Mouse (Mus musculus) lung, embryonic 15.5 days (tissue): ENCODE data around the gene Arntl. TPM values are rescaled to one million over a fixed set of nuclear protein-coding genes. Genes with fewer than 3 reads are reported as not detected.

ENCODE experiments used
- ATAC-seq: fragments of 200-750 bp; cut with Nextera tagmentation; 2 replicates; pipeline ENCODE4 v1.8.0; 2017; ENCODE audit warnings: moderate number of reproducible peaks, borderline replicate concordance; ENCODE audit not compliant: low FRiP score, low TSS enrichment; ENCODE audit errors: extremely low read depth
- H3K27ac ChIP-seq: fragments of 300-500 bp; sonication (generic); 2 replicates; pipeline ENCODE4 v1.5.1; 2015; ENCODE audit warnings: moderate library complexity, mild to moderate bottlenecking, inconsistent platforms
- H3K27me3 ChIP-seq: fragments of 300-500 bp; sonication (generic); 2 replicates; pipeline ENCODE4 v1.6.1; 2015; ENCODE audit warnings: inconsistent platforms
- H3K36me3 ChIP-seq: fragments of 300-500 bp; sonication (generic); 2 replicates; pipeline ENCODE4 v1.6.1; 2015; ENCODE audit warnings: inconsistent platforms
- H3K4me1 ChIP-seq: fragments of 300-500 bp; sonication (generic); 2 replicates; pipeline ENCODE4 v1.6.1; 2015; ENCODE audit warnings: inconsistent platforms
- H3K4me2 ChIP-seq: fragments of 300-500 bp; sonication (generic); 2 replicates; pipeline ENCODE4 v1.6.1; 2015; ENCODE audit warnings: inconsistent platforms, mild to moderate bottlenecking, moderate library complexity
- H3K4me3 ChIP-seq: fragments of 300-500 bp; sonication (generic); 2 replicates; pipeline ENCODE4 v1.5.1; 2015; ENCODE audit warnings: mild to moderate bottlenecking, inconsistent platforms
- H3K9ac ChIP-seq: fragments of 300-500 bp; sonication (generic); 2 replicates; pipeline ENCODE4 v1.6.1; 2015; ENCODE audit warnings: inconsistent platforms
- H3K9me3 ChIP-seq: fragments of 300-500 bp; sonication (generic); 2 replicates; pipeline ENCODE4 v1.6.1; 2016; ENCODE audit warnings: inconsistent platforms
- WGBS: fragments of 180-500 bp; shearing (Covaris S2); methylation state at CpG from one replicate; pipeline ENCODE4 v1.1.7; 2015; 5-methylcytosine and 5-hydroxymethylcytosine counted together
- polyA plus RNA-seq: library from polyadenylated mRNA; unstranded; fragments of >200 nt; fragmentation: Nextera tagmentation; extraction: Ambion mirVana; gene quantifications from 2 replicates; pipeline ENCODE4 v1.2.1, GENCODE M21; 2015

Gene Arntl
- polyA plus RNA-seq, 1 experiment from 2014 or later: 11.8 TPM

GRCm38 (mm10) chr7:113240438-113240837, 33.2 kb downstream of the Arntl start:
- peak overlapping the region; percentile 24; the same call in 1 of the 2 replicates for H3K4me2 ChIP-seq
- 0 out of 2 replicates have a peak, but pooled peaks have one; percentile 12 for ATAC-seq
- 43% methylated on average over 1 of the region's 1 CpGs for WGBS
- no peaks in the 10 kb centered on the region for H3K27me3 ChIP-seq
- peaks cover 45% of the 10 kb centered on the region for H3K4me1 ChIP-seq
- no peaks in the 10 kb centered on the region for H3K36me3 ChIP-seq
- peak overlapping the region; percentile 88 for H3K27ac ChIP-seq
- no peak overlapping the region for H3K9ac ChIP-seq
- H3K9me3 ChIP-seq: no peaks in the 10 kb centered on the region
- H3K4me3 ChIP-seq: no peak overlapping the region

DNA sequence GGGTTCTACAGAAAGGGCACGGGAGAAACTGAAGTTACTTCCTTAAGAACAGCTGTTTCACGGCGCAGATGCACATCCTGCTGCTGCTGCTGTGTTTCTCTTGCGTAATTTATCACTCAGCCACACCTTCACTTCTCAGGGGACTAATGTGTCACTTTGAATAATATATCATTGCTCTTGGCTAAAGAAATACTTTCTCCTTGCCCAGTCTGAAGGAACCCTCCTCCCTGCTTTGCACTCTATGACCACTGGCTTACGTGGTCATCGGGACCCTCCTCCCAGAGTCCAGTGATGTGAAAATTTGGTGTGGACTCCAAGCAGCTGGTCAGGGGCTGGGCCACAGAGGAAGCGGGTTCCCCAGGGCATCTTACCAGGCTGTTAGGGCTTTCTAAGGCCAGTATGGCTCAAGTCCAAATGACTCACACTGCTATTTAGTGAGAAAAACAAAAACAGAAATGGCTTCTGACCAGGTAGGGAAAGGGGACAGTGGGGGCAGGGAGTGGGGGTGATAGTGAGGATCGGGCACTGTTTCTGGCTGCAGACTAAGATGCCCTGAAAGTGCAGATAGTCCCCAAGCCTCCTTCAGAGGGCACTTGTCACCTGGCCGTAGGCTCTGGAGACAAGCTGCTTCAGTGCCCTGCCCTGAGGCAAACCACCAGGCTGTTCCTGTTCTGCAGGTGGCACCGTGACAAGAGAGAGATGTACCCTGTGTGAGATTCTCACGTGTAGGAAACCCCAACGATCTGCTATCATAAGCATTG, 34.8 kb downstream of the Arntl start:
- Histone ChIP-seq H3K4me3 (no peak overlapping the region), H3K27ac (peak overlapping the region; percentile 57), H3K4me2 (no peak overlapping the region), H3K9ac (no peak overlapping the region), H3K27me3 (no peaks in the 10 kb centered on the region), H3K9me3 (no peaks in the 10 kb centered on the region), H3K36me3 (no peaks in the 10 kb centered on the region), H3K4me1 (peaks cover 45% of the 10 kb centered on the region)
- WGBS: 51% methylated on average over 12 of the region's 12 CpGs
- no peak for ATAC-seq

DNA sequence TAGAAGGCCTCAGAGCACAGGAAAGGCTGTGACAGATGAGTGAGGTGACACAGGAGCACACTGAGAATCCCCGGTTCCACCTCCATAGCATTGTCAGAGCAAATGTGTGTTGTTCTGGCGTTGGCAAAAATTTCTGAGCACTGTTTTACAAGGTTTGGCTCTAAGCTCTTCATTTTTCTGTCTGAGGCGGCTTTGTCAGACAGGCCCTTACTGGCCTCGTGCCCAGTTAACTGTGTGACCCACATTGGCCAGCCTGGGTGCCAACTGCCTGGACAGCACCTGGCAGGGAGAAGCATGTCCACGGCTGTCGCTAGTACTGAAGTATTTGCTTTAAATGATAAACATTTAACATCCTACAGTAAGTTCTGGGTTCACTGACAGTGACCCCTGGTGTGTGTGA, 35.4 kb downstream of the Arntl start:
- Histone ChIP-seq H3K4me1 (peaks cover 45% of the 10 kb centered on the region), H3K4me3 (no peak overlapping the region), H3K4me2 (no peak overlapping the region), H3K9ac (no peak overlapping the region), H3K27me3 (no peaks in the 10 kb centered on the region), H3K27ac (peak overlapping the region; percentile 57), H3K9me3 (no peaks in the 10 kb centered on the region), H3K36me3 (no peaks in the 10 kb centered on the region)
- ATAC-seq: no peak
- 28% methylated on average over 6 of the region's 6 CpGs for WGBS

DNA sequence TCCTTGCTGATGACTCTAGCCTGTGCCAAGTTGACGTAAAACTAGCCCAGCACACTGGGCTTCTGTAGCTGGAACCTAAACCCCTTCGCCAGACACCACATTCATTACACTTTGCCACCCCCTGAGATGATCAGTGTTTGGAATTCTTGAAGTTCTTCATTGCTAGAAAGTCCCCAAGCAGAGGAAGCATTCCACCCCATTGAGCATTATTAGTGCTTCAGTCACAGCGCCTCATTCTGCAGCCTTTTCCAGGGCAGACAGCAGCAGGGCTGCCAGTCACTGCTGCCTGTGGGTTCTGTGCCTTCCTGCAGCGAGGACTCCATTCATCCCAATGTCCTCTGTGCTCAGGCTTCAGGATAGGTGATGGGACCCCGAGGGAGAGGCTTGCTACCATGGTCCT, 37.9 kb downstream of the Arntl start:
- H3K36me3 ChIP-seq: no peaks in the 10 kb centered on the region
- WGBS: 73% methylated on average over 5 of the region's 5 CpGs
- ATAC-seq: no peak
- H3K9me3 ChIP-seq: no peaks in the 10 kb centered on the region
- H3K4me2 ChIP-seq: no peak overlapping the region
- no peak overlapping the region for H3K9ac ChIP-seq
- H3K27ac ChIP-seq: no peak overlapping the region
- peaks cover 55% of the 10 kb centered on the region for H3K4me1 ChIP-seq
- H3K4me3 ChIP-seq: no peak overlapping the region
- no peaks in the 10 kb centered on the region for H3K27me3 ChIP-seq

- ATAC-seq: no peak
- Histone ChIP-seq H3K36me3 (no peaks in the 10 kb centered on the region), H3K27ac (no peak overlapping the region), H3K4me2 (no peak overlapping the region), H3K9ac (no peak overlapping the region), H3K9me3 (no peaks in the 10 kb centered on the region), H3K27me3 (no peaks in the 10 kb centered on the region), H3K4me3 (no peak overlapping the region), H3K4me1 (peaks cover 54% of the 10 kb centered on the region)
- WGBS: 76% methylated on average over 4 of the region's 4 CpGs
Observed at GRCm38 (mm10) chr7:113246512-113246911, 39.2 kb downstream of the Arntl start.

DNA sequence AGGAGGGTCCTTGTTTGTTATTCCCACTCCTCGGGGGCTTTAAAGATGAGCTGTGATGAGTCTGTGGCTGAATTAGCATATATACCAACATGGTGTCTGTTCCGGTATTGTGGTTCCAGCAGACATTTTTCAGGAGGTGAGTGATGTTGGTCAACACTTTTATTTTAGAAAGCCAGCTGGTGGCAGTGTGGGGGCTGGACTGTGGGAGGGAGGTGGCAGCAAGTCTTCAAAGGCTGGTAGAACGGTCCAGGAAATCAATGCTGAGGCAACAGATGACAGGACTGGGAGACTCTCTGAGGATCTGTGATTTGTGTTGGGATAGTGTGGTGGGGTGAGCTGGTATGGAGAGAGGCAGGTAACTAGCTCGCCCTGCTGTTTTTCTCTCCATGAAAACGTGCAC, 39.9 kb downstream of the Arntl start:
- Histone ChIP-seq H3K4me3 (no peak overlapping the region), H3K27ac (no peak overlapping the region), H3K9me3 (no peaks in the 10 kb centered on the region), H3K4me1 (peaks cover 54% of the 10 kb centered on the region), H3K4me2 (no peak overlapping the region), H3K36me3 (no peaks in the 10 kb centered on the region), H3K27me3 (no peaks in the 10 kb centered on the region), H3K9ac (no peak overlapping the region)
- ATAC-seq: no peak
- WGBS: 72% methylated on average over 5 of the region's 5 CpGs

- no peaks in the 10 kb centered on the region for H3K36me3 ChIP-seq
- 43% methylated on average over 16 of the region's 16 CpGs for WGBS
- peak overlapping the region; percentile 20; the same call in 1 of the 2 replicates for H3K4me2 ChIP-seq
- H3K4me3 ChIP-seq: no peak overlapping the region
- no peak overlapping the region for H3K9ac ChIP-seq
- H3K9me3 ChIP-seq: no peaks in the 10 kb centered on the region
- peaks cover 48% of the 10 kb centered on the region for H3K4me1 ChIP-seq
- peak; percentile 66; the same call in 1 of the 2 replicates for ATAC-seq
- no peaks in the 10 kb centered on the region for H3K27me3 ChIP-seq
- peak overlapping the region; percentile 87 for H3K27ac ChIP-seq
Observed at GRCm38 (mm10) chr7:113249134-113249825, 42.0 kb downstream of the Arntl start.

DNA sequence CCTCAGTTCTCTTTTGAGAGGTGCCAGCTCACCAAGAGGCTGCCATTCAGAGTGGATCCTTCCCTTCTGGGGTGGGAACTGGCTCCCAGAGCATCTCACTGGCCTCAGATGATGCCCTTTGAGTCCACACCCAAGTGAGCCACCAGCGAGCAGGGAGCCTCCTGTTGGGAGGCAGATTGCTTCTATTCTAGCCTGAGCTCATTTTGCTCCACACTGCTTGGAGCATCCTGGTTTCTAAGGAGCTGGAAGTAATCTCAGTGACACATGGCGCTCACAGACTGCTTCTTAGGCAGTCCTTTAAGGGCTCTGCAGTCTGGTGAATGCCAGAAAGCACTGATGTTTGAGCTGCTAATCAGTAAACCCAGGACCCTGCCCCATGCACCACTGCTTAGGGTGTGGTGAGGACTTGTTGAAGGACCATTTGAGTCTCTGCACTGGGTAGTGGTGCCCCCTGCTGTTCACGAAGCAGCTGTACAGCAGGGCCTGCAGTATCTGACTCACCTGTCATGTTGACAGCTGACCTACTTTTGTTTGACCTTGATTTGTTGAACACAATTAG, 43.2 kb downstream of the Arntl start:
- H3K4me1 ChIP-seq: peaks cover 47% of the 10 kb centered on the region
- 0 out of 2 replicates have a peak, but pooled peaks have one; percentile 40 for ATAC-seq
- no peak overlapping the region for H3K4me3 ChIP-seq
- 45% methylated on average over 3 of the region's 3 CpGs for WGBS
- no peak overlapping the region for H3K9ac ChIP-seq
- no peaks in the 10 kb centered on the region for H3K27me3 ChIP-seq
- H3K36me3 ChIP-seq: no peaks in the 10 kb centered on the region
- H3K27ac ChIP-seq: peak overlapping the region; percentile 87
- no peak overlapping the region for H3K4me2 ChIP-seq
- H3K9me3 ChIP-seq: no peaks in the 10 kb centered on the region

GRCm38 (mm10) chr7:113251001-113251400, 43.7 kb downstream of the Arntl start:
- peak; percentile 60; the same call in 1 of the 2 replicates for ATAC-seq
- Histone ChIP-seq H3K9me3 (no peaks in the 10 kb centered on the region), H3K9ac (no peak overlapping the region), H3K36me3 (no peaks in the 10 kb centered on the region), H3K27me3 (no peaks in the 10 kb centered on the region), H3K27ac (peak overlapping the region; percentile 87), H3K4me2 (no peak overlapping the region), H3K4me3 (no peak overlapping the region), H3K4me1 (peaks cover 52% of the 10 kb centered on the region)
- 49% methylated on average over 3 of the region's 3 CpGs for WGBS

DNA sequence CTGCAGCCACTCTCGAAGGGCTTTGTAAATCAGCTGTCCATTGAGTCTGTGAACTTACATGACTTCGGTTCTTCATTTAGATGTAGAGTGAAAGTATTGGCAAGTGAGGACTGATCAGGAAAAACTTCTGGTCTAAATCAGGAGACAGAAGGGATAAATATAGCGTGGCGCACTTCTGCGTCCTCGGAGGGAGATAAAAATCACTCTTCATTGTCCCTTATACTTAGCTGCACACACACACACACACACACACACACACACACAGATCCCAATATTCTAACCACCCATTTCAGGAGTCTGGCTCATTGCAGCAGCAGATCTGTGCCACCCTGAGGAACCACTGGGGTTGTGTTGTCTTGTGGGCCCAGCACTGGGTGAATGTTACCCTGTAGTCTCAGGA, 44.3 kb downstream of the Arntl start:
- Histone ChIP-seq H3K36me3 (no peaks in the 10 kb centered on the region), H3K4me1 (peaks cover 55% of the 10 kb centered on the region), H3K9me3 (no peaks in the 10 kb centered on the region), H3K27ac (peak overlapping the region; percentile 87), H3K9ac (no peak overlapping the region), H3K4me2 (no peak overlapping the region), H3K27me3 (no peaks in the 10 kb centered on the region), H3K4me3 (no peak overlapping the region)
- no peak for ATAC-seq
- WGBS: 60% methylated on average over 6 of the region's 6 CpGs

- H3K27ac ChIP-seq: no peak overlapping the region
- no peaks in the 10 kb centered on the region for H3K9me3 ChIP-seq
- no peak overlapping the region for H3K9ac ChIP-seq
- 90% methylated on average over 7 of the region's 7 CpGs for WGBS
- no peak for ATAC-seq
- no peak overlapping the region for H3K4me2 ChIP-seq
- peaks cover 49% of the 10 kb centered on the region for H3K4me1 ChIP-seq
- no peak overlapping the region for H3K4me3 ChIP-seq
- H3K36me3 ChIP-seq: no peaks in the 10 kb centered on the region
- H3K27me3 ChIP-seq: no peaks in the 10 kb centered on the region
Observed at GRCm38 (mm10) chr7:113253777-113254405, 46.6 kb downstream of the Arntl start.
